Mouse (Mus musculus) intestine, postnatal 0 days (tissue): ENCODE results near the gene Cxadr. TPM values are rescaled to one million over a fixed set of nuclear protein-coding genes. Genes with fewer than 3 reads are reported as not detected.
A peak's percentile ranks its signal among the peaks of the same experiment; 100 is the strongest.

Experiments
- ATAC-seq: fragments of 200-750 bp; cut with Nextera tagmentation; 2 replicates; pipeline ENCODE4 v1.8.0; 2017; ENCODE audit warnings: mild to moderate bottlenecking, moderate TSS enrichment, moderate library complexity
- H3K27ac ChIP-seq: fragments of 300-500 bp; sonication (generic); 2 replicates; pipeline ENCODE4 v1.5.1; 2014; ENCODE audit warnings: mild to moderate bottlenecking, low read depth, low read length, moderate library complexity
- H3K27me3 ChIP-seq: fragments of 300-500 bp; sonication (generic); replicated peaks from 2 replicates; pipeline ENCODE4 v1.6.1; 2014; ENCODE audit warnings: low read length, mixed read lengths; ENCODE audit not compliant: control insufficient read depth, insufficient read depth
- H3K36me3 ChIP-seq: fragments of 300-500 bp; sonication (generic); 2 replicates; pipeline ENCODE4 v1.6.1; 2014; ENCODE audit warnings: mild to moderate bottlenecking, moderate library complexity; ENCODE audit not compliant: control insufficient read depth, insufficient read depth
- H3K4me1 ChIP-seq: fragments of 300-500 bp; sonication (generic); replicated peaks from 2 replicates; pipeline ENCODE4 v1.6.1; 2014; ENCODE audit warnings: antibody characterized with exemption, low read length, mixed read lengths; ENCODE audit not compliant: control insufficient read depth, insufficient read depth
- H3K4me2 ChIP-seq: fragments of 300-500 bp; sonication (generic); replicated peaks from 2 replicates; pipeline ENCODE4 v1.6.1; 2014; ENCODE audit warnings: low read depth, mild to moderate bottlenecking, moderate library complexity
- H3K4me3 ChIP-seq: fragments of 300-500 bp; sonication (generic); 2 replicates; pipeline ENCODE4 v1.5.1; 2014; ENCODE audit warnings: low read depth, low read length
- H3K9ac ChIP-seq: fragments of 300-500 bp; sonication (generic); 2 replicates; pipeline ENCODE4 v1.6.1; 2014; ENCODE audit warnings: mild to moderate bottlenecking, low read depth, low read length
- H3K9me3 ChIP-seq: fragments of 300-500 bp; sonication (generic); 2 replicates; pipeline ENCODE4 v1.6.1; 2016; ENCODE audit warnings: mixed run types; ENCODE audit not compliant: control insufficient read depth
- CTCF ChIP-seq: sonication (generic); IDR thresholded peaks from 2 replicates; pipeline ENCODE4 v1.5.1; 2016; ENCODE audit warnings: low read depth, mild to moderate bottlenecking, control low read depth, antibody characterized with exemption, moderate library complexity
- WGBS: fragments of 180-500 bp; shearing (Covaris S2); extraction: QIAGEN DNeasy Blood & Tissue Kit; methylation state at CpG from one replicate; pipeline ENCODE4 v1.1.7; 2014; 5-methylcytosine and 5-hydroxymethylcytosine counted together
- polyA plus RNA-seq: library from polyadenylated mRNA; unstranded; fragments of >200 nt; fragmentation: Nextera tagmentation; extraction: Ambion mirVana; gene quantifications from 2 replicates; pipeline ENCODE4 v1.2.1, GENCODE M21; 2015

The Cxadr gene
- polyA plus RNA-seq, 1 experiment from 2014 or later, result 55.9 TPM

- H3K27me3 ChIP-seq, result no peaks in the 10 kb centered on the region
- H3K9me3 ChIP-seq, result no peaks in the 10 kb centered on the region
- H3K4me1 ChIP-seq, result no peaks in the 10 kb centered on the region
- H3K4me3 ChIP-seq, result no peak overlapping the region
- 78% methylated on average over 5 of the region's 5 CpGs for WGBS
- no peak overlapping the region for H3K4me2 ChIP-seq
- H3K36me3 ChIP-seq, result no peaks in the 10 kb centered on the region
- ATAC-seq, result 0 out of 2 replicates have a peak, but pooled peaks have one; percentile 25
- no peak overlapping the region for H3K27ac ChIP-seq
- no peak for TF ChIP-seq CTCF
- H3K9ac ChIP-seq, result no peak overlapping the region
These were observed 21.0 kb upstream of the Cxadr start for GRCm38 (mm10) chr16:78280093-78280881.

GRCm38 (mm10) chr16:78283231-78283630 lies 18.1 kb upstream of the Cxadr start:
- no peak for TF ChIP-seq CTCF
- no peak for ATAC-seq
- Histone ChIP-seq H3K4me1 (no peaks in the 10 kb centered on the region), H3K27me3 (no peaks in the 10 kb centered on the region), H3K27ac (no peak overlapping the region), H3K9me3 (no peaks in the 10 kb centered on the region), H3K4me3 (no peak overlapping the region), H3K9ac (no peak overlapping the region), H3K36me3 (no peaks in the 10 kb centered on the region), H3K4me2 (no peak overlapping the region)
- 60% methylated on average over 5 of the region's 5 CpGs for WGBS

- Histone ChIP-seq H3K4me2 (no peak overlapping the region), H3K36me3 (no peaks in the 10 kb centered on the region), H3K27me3 (no peaks in the 10 kb centered on the region), H3K9me3 (no peaks in the 10 kb centered on the region), H3K9ac (no peak overlapping the region), H3K4me1 (0 out of 2 replicates have a peak, but pooled peaks cover 4% of the 10 kb centered on the region), H3K4me3 (no peak overlapping the region), H3K27ac (no peak overlapping the region)
- no peak for ATAC-seq
- TF ChIP-seq CTCF, result no peak
- 88% methylated on average over 1 of the region's 1 CpGs for WGBS
These were observed 7.2 kb upstream of the Cxadr start for GRCm38 (mm10) chr16:78294051-78294450.

GRCm38 (mm10) chr16:78294606-78295275 lies 6.5 kb upstream of the Cxadr start:
- ATAC-seq, result no peak
- Histone ChIP-seq H3K9ac (no peak overlapping the region), H3K27ac (no peak overlapping the region), H3K4me1 (0 out of 2 replicates have a peak, but pooled peaks cover 4% of the 10 kb centered on the region), H3K9me3 (no peaks in the 10 kb centered on the region), H3K27me3 (no peaks in the 10 kb centered on the region), H3K4me3 (no peak overlapping the region), H3K4me2 (no peak overlapping the region), H3K36me3 (no peaks in the 10 kb centered on the region)
- no peak for TF ChIP-seq CTCF
- 39% methylated on average over 5 of the region's 5 CpGs for WGBS

- H3K4me2 ChIP-seq, result no peak overlapping the region
- H3K9ac ChIP-seq, result no peak overlapping the region
- no peak for TF ChIP-seq CTCF
- no peaks in the 10 kb centered on the region for H3K27me3 ChIP-seq
- no peaks in the 10 kb centered on the region for H3K36me3 ChIP-seq
- 51% methylated on average over 4 of the region's 4 CpGs for WGBS
- no peak for ATAC-seq
- no peak overlapping the region for H3K27ac ChIP-seq
- H3K9me3 ChIP-seq, result no peaks in the 10 kb centered on the region
- 0 out of 2 replicates have a peak, but pooled peaks cover 4% of the 10 kb centered on the region for H3K4me1 ChIP-seq
- H3K4me3 ChIP-seq, result no peak overlapping the region
These were observed 5.7 kb upstream of the Cxadr start for GRCm38 (mm10) chr16:78295601-78296000.

GRCm38 (mm10) chr16:78296114-78296513 lies 5.2 kb upstream of the Cxadr start:
- Histone ChIP-seq H3K36me3 (no peaks in the 10 kb centered on the region), H3K4me2 (no peak overlapping the region), H3K4me3 (no peak overlapping the region), H3K27me3 (no peaks in the 10 kb centered on the region), H3K4me1 (peaks cover 4% of the 10 kb centered on the region; the same call in 1 of the 2 replicates), H3K27ac (no peak overlapping the region), H3K9ac (no peak overlapping the region), H3K9me3 (no peaks in the 10 kb centered on the region)
- ATAC-seq, result no peak
- TF ChIP-seq CTCF, result no peak
- 89% methylated on average over 9 of the region's 9 CpGs for WGBS
